Mouse (Mus musculus) urinary bladder, postnatal 25 days (tissue): ENCODE data around the gene Epm2a.
A peak's percentile ranks its signal among the peaks of the same experiment; 100 is the strongest.

Experiments used
- DNase-seq: peaks from one replicate; pipeline ENCODE4 v3.0.0; 2022; ENCODE audit warnings: low spot score

The Epm2a gene

DNA sequence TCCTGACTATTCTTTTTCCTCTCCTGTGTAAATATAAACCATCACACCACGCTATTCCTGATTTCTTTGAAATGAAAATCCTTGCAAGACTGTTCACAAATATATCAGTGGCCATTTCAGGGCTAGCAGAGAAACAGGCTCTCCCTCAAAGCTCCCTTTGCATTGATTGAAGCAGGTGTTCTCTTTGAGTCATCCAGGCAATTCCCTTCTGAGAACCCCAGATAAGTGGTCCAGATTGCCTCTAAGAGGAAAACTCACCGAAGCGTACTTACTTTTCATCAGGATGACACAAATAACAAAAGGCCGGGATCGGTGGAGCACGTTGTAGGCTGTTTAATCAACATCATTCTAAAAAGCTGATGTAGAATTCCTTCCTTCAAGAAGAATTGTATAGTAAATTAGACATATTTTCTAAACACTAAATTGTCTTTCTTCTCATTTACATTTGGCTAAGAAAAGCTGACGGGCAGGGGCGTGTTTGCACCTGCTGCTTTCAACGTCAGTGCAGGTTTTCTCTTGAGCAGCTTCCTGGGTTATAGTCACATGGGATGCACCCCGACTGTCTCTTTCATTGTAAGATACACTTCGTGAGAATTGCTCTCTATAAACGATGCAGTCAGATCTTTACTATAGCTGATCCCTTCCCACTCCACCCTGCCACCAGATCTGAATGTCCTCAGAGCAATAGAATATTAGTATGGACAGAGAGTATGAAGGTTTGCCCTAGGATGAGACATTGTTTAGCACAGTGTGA, 86.0 kb downstream of the Epm2a start:
- DNase-seq, result no peak

DNA sequence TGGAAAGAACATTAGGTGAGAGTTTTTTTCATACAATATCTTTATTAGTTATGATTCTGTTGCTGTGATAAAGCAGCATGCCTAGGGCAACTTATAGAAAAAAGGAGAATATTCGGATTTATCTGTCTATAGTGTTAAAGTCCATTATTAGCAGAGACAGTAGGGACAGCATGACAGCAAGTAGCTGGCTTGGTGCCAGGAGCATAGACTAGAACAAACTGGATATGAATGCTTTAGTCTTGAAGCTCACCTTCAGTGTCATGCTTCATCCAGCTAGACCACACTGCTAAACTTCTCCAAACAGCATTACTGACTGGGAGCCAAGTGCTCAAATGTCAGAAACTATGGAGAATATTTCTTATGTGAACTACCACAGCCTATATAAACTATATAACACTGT, 93.8 kb downstream of the Epm2a start:
- DNase-seq, result no peak

DNA sequence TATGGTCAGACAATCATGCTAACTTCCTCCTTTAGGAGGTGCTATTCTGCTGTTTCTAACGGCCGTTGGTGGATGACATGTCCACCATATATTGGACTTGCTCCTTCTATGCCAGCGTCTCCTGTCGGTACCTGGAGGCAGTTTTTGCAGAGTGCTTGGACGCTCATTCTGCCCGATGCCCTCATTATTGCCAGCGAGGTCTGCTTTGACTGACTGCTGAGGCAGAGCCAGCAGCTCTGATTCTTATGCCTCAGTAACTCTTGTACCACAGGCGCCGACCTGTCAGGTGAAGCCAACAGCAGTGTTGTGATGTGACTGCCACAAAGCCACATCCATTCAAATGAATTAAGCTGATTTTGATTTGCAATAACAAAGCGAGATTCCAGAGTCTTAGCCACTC, 95.3 kb downstream of the Epm2a start:
- no peak for DNase-seq

DNA sequence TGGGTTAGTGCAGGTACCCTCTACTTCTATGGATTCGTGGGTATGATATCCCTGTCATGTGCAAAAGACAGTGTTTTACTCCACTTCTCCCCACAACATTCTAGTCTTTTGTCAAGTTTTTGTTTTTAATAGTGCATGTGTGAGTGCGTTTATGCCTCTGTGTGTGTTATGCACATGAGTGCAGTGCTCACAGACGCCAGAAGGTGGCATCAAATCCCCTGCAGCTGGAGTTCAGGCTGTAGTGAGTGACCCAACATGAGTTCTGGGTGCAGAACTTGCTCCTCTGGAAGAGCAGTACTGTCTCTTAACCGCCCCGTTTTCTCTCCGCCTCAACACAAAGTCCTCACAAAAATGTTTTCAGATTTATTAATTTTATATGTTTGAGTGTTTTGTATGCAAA, 96.1 kb downstream of the Epm2a start:
- DNase-seq, result no peak

DNA sequence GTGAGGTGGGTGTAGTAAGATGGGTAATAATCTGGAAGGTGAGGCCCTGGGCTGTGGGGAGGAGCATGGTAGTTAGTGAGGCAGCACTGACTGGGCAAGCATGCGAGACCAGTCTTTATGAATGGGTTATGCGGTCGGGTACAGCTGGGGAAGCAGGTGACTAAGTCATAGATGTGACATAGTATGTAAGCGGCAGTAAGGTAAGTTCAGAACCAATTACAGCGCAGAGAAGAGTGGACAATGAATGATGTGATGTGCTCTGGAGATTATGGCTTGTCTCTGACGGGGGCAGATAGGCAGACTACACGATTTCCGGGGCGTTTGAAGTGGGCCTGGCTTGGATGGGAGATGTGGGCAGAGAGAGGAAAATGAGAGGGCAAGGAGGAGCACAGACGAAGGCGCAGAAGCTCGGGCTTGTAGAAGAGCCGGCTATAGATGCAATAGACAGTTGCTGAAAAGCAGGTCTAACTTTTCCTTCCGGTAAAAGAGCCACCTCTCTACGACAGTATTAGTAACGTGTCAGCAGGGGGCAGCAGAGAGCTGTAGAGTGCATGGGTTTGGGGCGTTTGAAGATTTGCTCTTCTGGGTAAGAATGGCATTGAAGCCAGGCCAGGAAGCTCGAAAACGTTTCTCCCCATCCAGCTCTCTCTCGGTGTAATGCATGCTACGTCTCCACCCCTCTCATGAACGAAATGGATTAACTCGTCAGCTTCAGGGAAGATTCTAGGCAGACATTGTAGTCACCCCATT, 106.5 kb downstream of the Epm2a start:
- DNase-seq, result peak; percentile 69

DNA sequence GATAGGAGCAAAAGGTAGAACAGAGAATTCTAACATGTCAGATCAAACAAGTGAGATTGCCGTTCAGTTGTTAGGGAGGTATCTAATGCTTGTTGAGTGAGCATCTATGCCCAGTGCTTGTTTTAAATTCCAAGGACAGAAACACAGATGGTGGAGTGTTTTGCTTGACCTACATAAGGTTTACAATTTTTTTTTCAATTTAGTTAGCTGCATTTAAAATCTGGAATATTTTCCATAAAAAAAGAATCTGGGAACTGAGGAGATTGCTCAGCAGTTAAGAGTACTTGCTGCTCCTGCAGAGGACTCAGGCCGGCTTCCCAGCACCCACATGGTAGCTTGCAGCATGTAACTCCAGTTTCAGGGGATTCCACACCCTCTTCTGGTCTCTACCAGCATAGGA, 109.3 kb downstream of the Epm2a start:
- no peak for DNase-seq

DNA sequence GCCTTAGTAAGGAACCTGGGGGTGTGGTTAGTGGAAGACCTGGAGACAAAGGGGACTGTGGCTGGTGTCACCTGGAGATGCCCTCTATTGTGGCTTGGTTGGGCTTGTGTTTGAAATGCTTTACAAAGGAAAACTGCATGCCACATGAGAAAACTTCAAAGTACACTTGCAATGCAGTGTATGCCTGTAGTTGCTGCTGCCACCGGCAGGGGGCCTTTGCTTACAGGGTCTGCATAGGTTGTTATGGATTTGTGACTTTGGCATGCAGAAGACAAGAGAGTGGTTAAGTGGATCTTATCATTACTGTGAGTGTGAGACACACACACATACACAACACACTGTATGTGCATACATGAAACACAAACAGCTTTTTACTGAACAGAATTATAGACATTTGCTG, 114.2 kb downstream of the Epm2a start:
- DNase-seq, result no peak

DNA sequence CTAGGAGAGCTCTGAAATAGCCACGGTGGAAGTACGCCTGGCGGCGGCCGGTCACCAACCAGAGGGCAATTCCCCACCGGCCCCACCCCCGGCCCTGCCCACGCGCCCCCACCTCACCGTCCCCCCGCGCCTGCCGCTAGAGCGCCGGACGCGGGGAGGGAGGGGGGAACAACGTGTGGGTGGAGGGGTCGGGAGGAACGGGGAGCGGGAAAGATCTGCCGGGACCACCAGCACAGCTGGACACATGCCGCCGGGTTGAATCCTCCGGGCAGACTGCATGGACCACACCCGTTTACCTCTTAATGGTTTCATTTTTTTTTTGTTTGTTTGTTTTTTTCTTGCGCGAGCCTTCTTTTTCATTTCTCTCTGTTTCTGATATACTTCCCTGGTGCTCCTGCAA, 148.8 kb downstream of the Epm2a start:
- peak; percentile 85 for DNase-seq
